Mouse (Mus musculus) kidney, adult 8-10 months (tissue): ENCODE results near the gene Nr2f1.
A peak's percentile ranks its signal among the peaks of the same experiment; 100 is the strongest.

Source experiments
- DNase-seq, 2 experiments: peaks; one replicate each; pipeline ENCODE4 v3.0.0; 2022

Gene Nr2f1

GRCm38 (mm10) chr13:78198871-78199641 lies 501 bp downstream of the Nr2f1 start:
- peak in 1 of 2 experiments; percentile 24 for DNase-seq

GRCm38 (mm10) chr13:78198391-78198870 lies 1.1 kb downstream of the Nr2f1 start:
- DNase-seq = no peak

DNA sequence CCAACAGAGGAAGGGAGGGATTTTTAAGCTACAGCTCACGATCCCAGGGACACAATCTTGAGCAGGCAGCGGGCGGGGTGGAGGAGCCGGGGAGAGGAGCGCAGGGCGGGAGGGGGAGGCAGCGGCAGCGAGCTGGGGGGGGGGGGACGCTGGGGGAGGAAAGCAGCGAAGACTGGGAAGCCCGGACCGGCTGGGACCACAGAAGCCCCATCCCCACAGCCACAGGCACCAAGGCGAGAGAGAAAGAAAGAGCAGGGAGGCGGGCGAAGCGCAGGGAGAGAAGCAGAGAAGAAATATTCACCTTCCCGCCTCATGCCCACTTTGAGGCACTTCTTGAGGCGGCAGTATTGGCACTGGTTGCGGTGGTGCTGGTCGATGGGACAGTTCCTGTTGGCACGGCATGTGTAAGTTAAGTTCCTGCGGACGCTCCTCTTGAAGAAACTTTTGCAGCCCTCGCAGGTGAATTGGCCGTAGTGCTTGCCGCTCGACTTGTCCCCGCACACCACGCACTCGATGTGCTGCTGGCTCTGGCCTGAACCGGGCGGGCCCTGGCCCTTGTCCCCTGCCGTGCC lies 1.7 kb downstream of the Nr2f1 start:
- no peak for DNase-seq

- DNase-seq = no peak
Measured at GRCm38 (mm10) chr13:78197286-78197818, 2.2 kb downstream of the Nr2f1 start.

GRCm38 (mm10) chr13:78196236-78196796 lies 3.2 kb downstream of the Nr2f1 start:
- DNase-seq = no peak

- DNase-seq = no peak
Measured at GRCm38 (mm10) chr13:78195601-78196115, 3.9 kb downstream of the Nr2f1 start.

GRCm38 (mm10) chr13:78194850-78195600 lies 4.5 kb downstream of the Nr2f1 start:
- no peak for DNase-seq

DNA sequence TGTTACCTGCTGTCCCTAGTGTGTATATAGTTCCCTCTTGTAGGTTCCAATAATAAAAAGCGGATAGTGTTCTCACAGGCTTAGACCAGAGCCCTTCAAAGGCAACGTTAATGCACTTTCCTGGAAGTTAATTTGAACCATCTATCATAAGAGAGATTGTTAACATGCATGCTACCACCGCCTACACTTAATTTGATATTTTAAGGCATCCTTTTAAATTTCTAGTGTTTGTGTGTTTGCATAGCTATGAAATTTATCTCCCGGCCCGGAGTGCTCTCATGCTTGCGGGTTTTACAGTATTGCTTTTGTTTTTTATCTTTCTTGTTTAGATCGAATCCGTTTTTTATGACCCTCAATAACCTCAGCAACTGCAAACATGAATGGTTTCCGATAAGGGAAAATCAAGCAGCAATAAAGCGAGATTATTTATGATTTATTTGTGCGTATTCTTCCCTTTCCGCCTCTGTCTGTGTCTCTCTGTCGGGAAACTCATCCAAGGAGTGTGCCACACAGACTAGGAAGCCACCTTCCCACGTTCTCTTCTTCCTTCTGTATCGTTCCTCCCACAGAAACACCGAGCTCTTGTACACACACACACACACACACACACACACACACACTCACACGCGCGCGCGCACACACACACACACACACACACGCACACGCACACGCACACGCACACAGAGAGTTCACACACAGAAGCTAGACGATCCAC lies 5.3 kb downstream of the Nr2f1 start:
- DNase-seq = no peak

- DNase-seq = no peak
Measured at GRCm38 (mm10) chr13:78193211-78193610, 6.3 kb downstream of the Nr2f1 start.

- DNase-seq = no peak
Measured at GRCm38 (mm10) chr13:78189586-78189985, 10.0 kb downstream of the Nr2f1 start.

DNA sequence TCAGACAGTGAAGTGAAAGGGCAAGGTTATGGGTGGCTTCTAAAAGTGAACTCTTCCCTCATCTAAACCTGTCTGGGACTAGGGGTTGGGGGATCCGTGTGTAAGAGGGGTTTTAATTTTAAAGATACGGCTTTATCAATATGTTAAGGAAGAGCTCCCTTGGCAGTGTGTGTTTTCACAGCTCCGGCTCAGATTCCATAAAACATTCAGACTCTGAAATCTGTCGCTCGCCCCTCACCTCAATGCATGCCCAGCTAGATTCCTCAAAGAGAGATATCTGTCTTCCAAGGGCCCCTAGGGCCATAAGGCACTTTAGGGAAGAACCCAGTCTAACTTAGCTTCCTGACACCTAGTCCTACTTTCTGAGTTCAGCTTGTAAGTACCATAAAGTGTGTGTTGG lies 11.7 kb downstream of the Nr2f1 start:
- no peak for DNase-seq

DNA sequence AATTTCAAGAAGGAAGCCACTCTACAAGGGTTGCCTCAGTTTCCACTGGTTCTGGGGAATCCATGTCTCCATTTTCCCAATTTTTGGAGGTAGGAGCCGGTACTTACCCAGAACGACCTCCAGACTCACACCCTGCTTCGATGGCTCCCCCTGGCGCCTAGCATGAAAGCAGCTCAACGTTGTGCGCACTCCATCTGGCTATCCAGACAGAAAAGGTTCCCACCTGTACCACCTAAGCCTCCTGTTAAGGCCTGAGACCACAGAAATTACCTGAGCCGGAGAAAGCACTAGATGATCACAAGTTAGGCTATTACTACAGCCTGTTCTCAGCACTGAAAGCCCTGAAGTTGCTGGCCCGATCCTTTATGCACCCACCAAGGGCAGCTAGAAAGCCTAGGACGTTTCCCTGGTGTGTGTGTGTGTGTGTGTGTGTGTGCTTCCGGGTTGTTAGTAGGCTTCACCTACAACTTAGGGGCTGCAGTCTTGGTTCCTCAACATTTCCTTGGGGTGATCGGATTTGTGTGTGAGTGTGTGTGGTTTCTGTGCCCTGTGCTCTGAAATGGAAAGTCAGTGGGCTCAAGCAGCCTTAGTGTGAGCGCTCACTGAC lies 13.1 kb downstream of the Nr2f1 start:
- no peak for DNase-seq

DNA sequence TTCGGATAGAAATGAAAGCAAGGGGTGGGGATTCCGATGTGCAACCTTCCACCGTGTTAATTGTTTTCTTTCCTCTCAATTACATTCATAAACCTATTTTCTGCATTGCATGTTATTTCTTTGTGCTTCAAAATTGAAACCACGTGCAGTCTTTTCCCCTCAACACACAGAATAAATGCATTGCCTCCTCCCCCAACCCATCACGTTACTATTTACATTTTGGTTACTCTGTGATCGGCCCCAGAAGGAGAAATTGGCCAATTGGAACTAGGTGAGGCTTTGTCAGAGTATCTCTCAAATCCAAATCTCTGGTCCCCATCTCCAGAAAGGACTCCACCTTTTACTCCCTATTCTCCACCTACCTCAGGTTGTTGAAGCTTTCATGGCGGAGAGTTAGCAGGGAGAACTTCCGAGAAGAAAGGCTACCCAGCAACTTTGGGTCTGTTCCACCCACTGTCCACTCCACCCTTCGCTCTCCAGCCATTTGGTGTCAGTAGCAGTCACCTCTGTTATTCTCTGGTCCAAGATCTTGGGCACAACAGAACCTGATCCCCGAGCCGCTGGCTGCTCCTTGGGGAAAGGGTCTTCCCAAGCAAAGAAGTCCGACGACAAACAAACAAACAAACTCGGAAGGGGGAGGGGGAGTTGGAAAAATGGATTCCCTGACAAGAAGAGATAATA lies 14.6 kb downstream of the Nr2f1 start:
- no peak for DNase-seq

DNA sequence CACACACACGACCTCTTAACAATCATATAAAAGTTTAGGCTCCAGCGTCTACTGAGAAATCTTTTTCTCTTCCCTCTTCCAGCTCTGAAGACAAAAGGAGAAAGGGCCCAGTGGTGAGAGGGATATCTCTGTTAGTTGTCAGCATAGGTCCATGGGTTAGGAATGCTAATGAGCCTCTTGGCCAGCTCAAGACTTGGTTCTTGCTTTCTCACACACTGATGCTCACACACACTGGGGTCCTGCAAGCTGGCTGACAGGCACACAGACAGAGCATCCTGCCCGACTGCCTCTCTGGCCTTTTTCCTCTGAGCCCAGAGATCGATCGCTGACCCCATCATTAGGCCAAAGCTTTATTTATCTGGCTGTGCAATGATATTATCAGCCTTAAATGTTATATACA lies 15.6 kb downstream of the Nr2f1 start:
- DNase-seq = no peak

GRCm38 (mm10) chr13:78183004-78183403 lies 16.6 kb downstream of the Nr2f1 start:
- DNase-seq = no peak

- DNase-seq = no peak
Measured at GRCm38 (mm10) chr13:78181930-78182558, 17.5 kb downstream of the Nr2f1 start.

DNA sequence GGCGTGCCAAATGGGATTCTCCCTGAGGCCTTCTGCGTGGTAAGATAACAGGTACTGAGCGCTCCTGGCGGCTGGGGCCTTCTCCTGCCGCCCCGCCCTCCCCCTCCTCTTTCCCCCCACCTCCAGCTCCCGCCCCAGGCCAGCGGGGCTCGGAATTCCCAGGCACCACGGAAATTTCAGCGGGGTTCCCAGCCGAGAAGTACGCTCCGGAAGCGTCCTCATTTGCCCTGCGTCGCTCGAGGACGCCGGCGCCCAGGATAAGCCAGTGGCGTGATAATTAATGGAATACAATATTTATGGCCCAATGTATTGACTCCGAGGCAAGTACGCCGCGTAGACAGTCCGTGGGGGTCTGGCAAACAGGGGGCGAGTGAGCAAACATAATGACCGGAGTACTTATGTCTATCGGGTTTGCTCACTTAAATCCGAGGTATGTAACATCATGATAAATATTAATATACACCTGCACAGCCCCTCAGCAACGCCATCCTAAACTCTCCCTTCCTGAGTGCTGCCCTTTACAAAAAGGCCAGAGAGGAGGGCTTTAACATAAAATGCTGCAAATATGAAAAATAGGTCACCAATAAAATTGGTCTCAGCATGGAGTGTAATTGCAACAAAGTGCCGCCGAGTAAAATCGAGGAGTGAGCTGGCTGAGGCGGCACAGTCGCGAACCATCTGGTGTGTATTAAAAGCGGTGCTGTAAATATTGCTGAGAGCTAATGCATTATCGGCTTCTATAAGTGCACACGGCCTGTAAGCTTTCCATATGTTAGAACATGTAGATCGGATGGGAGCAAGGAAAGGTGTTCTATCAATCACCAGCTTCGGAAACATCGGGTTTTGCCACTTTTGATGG lies 18.3 kb downstream of the Nr2f1 start:
- no peak for DNase-seq

GRCm38 (mm10) chr13:78180261-78180660 lies 19.3 kb downstream of the Nr2f1 start:
- DNase-seq = no peak

DNA sequence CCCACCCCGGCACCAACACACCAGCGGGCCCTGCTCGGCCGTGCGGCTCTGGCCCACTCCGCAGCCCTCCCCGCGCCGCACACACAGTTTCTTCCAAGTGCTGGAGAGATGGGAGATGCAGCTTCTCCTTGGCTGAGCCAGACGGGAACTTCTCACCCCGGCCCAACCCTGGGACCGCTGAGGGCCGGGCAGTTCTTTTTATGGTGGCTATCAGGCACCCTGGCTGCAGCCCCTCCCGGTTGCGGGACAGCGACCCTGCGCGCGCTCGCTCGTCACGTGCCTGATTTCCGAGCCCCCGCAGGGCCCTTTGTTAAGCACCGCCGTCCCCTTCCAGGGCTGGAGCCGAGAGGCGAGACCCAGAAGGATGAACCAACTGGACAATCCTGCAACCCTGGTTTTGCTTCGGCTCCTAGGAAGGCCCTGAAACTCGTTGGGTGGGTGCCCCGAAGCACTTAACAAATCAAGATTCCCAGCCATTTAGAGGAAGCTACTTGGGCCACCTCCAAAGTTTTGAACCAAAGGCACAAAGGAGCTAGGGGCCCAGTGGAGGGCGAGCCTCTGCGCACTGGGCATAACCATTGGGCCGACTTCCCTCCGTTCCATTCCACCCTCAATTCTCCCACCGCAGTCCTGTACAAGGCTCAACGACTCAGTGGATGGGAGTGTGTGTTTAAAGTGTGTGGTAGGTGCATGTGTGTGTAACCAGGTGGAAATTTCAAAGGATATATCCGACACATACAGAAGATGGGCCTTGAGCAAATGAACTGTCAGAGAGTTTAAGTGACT lies 20.1 kb downstream of the Nr2f1 start:
- no peak for DNase-seq
